Mouse (Mus musculus) erythroblast, embryonic 14.5 days (primary cell): Measurements from ENCODE around the gene Agtpbp1.

Source experiments
- GATA1 ChIP-seq: IDR thresholded peaks from 2 replicates; pipeline ENCODE4 v1.6.1; 2012; ENCODE audit warnings: low read length, inconsistent platforms, mixed read lengths
- TAL1 ChIP-seq: IDR thresholded peaks from 3 replicates; pipeline ENCODE4 v1.6.1; 2012; ENCODE audit warnings: low read length, inconsistent platforms, mixed read lengths

- TF ChIP-seq TAL1 (no peak), GATA1 (no peak)
These were observed 35.7 kb downstream of the Agtpbp1 start for GRCm38 (mm10) chr13:59549318-59549798.
